Mouse (Mus musculus) limb, embryonic 12.5 days (tissue): Measurements from ENCODE around the gene Gcn1l1. TPM values are rescaled to one million over a fixed set of nuclear protein-coding genes. Genes with fewer than 3 reads are reported as not detected.
"Not testable (repeated sequence)": the region's sequence is repeated elsewhere in the genome, so short reads cannot be mapped to it uniquely, and the experiment has no call there.

ENCODE experiments used
- ATAC-seq: fragments of 200-750 bp; cut with Nextera tagmentation; 2 replicates; pipeline ENCODE4 v1.8.0; 2017; ENCODE audit warnings: low read depth, moderate TSS enrichment; ENCODE audit not compliant: insufficient number of reproducible peaks, insufficient read depth, low FRiP score, low TSS enrichment
- H3K27ac ChIP-seq: fragments of 300-500 bp; sonication (generic); 2 replicates; pipeline ENCODE4 v1.5.1; 2016; ENCODE audit warnings: mild to moderate bottlenecking, moderate library complexity
- H3K27me3 ChIP-seq: fragments of 300-500 bp; sonication (generic); 2 replicates; pipeline ENCODE4 v1.6.1; 2016; ENCODE audit warnings: mild to moderate bottlenecking, moderate library complexity
- H3K36me3 ChIP-seq: fragments of 300-500 bp; sonication (generic); 2 replicates; pipeline ENCODE4 v1.6.1; 2016; ENCODE audit warnings: mild to moderate bottlenecking, moderate library complexity
- H3K4me1 ChIP-seq: fragments of 300-500 bp; sonication (generic); replicated peaks from 2 replicates; pipeline ENCODE4 v1.6.1; 2016
- H3K4me2 ChIP-seq: fragments of 300-500 bp; sonication (generic); 2 replicates; pipeline ENCODE4 v1.6.1; 2016; ENCODE audit warnings: mild to moderate bottlenecking, moderate library complexity
- H3K4me3 ChIP-seq: fragments of 300-500 bp; sonication (generic); replicated peaks from 2 replicates; pipeline ENCODE4 v1.5.1; 2016; ENCODE audit warnings: mild to moderate bottlenecking
- H3K9ac ChIP-seq: fragments of 300-500 bp; sonication (generic); replicated peaks from 2 replicates; pipeline ENCODE4 v1.6.1; 2016; ENCODE audit warnings: mild to moderate bottlenecking, moderate library complexity
- H3K9me3 ChIP-seq: fragments of 300-500 bp; sonication (generic); 2 replicates; pipeline ENCODE4 v1.6.1; 2016; ENCODE audit warnings: mild to moderate bottlenecking, moderate library complexity
- WGBS: fragments of 180-500 bp; shearing (Covaris S2); methylation state at CpG from one replicate; pipeline ENCODE4 v1.1.7; 2016; 5-methylcytosine and 5-hydroxymethylcytosine counted together
- polyA plus RNA-seq: library from polyadenylated mRNA; unstranded; fragments of >200 nt; fragmentation: Nextera tagmentation; extraction: Ambion mirVana; gene quantifications from 2 replicates; pipeline ENCODE4 v1.2.1, GENCODE M21; 2016

The Gcn1l1 gene
- 55.4 and 57.4 TPM in 2 replicates for polyA plus RNA-seq

DNA sequence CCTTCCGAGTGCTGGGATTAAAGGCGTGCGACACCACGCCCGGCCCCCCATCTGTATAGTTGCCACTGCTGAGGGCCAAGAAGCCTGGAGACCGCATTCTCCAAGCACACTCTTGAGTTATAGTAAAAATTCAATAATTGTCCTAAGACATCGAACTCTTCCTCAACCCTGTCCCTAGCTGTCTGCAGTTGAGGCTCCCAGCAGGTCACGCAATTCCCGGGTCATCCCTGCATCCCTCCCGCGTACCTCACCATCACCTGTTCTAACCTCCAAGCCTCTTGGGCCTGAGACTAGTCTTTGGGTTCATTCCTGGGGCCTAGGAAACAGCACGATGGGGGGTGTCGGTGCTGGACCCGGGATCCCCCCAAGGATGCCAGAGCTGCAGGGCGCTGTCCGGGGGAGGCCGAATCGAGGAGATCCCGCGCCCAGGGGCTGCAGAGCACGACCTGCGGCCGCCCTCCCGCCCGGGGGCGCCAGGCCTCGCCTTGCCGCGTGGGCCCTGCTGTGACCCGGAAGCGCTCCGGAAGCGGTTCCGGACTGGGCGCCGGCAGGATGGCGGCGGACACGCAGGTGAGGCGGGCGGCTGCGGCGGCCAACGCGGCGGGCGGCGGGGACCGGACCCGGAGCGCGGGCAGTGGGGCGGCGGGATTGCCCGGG is at the start of gene Gcn1l1:
TSS of gene Gcn1l1 (plus strand) at position 518 of the 657 bp plus-strand sequence.
- 2% methylated on average over 55 of the region's 55 CpGs for WGBS
- Histone ChIP-seq H3K9ac (peak within 1 kb of the TSS; percentile 94), H3K27ac (peak within 1 kb of the TSS; percentile 76), H3K36me3 (peaks cover 46% of the 10 kb centered on the region), H3K27me3 (no peaks in the 10 kb centered on the region), H3K9me3 (no peaks in the 10 kb centered on the region), H3K4me1 (peaks cover 52% of the 10 kb centered on the region), H3K4me2 (peak within 1 kb of the TSS; percentile 85), H3K4me3 (peak within 1 kb of the TSS; percentile 95)
- peak; percentile 79 for ATAC-seq

GRCm38 (mm10) chr5:115516081-115516907 is 48.8 kb upstream of the Gcn1l1 start:
- 89% methylated on average over 32 of the region's 32 CpGs for WGBS
- Histone ChIP-seq H3K36me3 (peaks cover 34% of the 10 kb centered on the region; the same call in 1 of the 2 replicates), H3K4me2 (no peak overlapping the region), H3K27me3 (no peaks in the 10 kb centered on the region), H3K4me1 (peaks cover 44% of the 10 kb centered on the region), H3K4me3 (no peak overlapping the region), H3K9me3 (no peaks in the 10 kb centered on the region), H3K27ac (peak overlapping the region; percentile 97; the same call in 1 of the 2 replicates), H3K9ac (no peak overlapping the region)
- ATAC-seq = no peak

- H3K36me3 ChIP-seq = peaks cover 34% of the 10 kb centered on the region; the same call in 1 of the 2 replicates
Observed at GRCm38 (mm10) chr5:115516908-115517307, 48.1 kb upstream of the Gcn1l1 start.

DNA sequence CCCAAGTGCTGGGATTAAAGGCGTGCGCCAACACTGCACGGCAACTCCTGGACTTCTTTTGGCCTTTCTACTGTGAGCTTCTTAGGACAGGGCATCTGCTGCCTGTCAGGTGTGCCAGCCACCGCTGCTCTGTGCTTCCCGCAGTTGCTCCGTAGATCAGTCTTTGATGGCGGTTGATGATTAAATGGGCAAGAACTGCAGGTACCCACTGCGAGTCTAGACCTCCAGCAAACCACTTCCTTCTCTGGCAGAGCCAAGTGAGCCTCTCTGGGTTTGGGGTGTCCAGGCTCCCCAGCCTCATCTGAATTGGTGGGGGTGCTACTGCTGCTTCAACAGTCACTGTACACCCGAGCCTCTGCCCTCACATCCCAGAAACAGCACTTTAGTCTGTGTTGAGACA is 47.6 kb upstream of the Gcn1l1 start:
- H3K36me3 ChIP-seq = peaks cover 34% of the 10 kb centered on the region; the same call in 1 of the 2 replicates
- no peak overlapping the region for H3K9ac ChIP-seq
- H3K27ac ChIP-seq = no peak overlapping the region
- no peak overlapping the region for H3K4me3 ChIP-seq
- no peaks in the 10 kb centered on the region for H3K27me3 ChIP-seq
- no peaks in the 10 kb centered on the region for H3K9me3 ChIP-seq
- no peak overlapping the region for H3K4me2 ChIP-seq
- no peak for ATAC-seq
- H3K4me1 ChIP-seq = peaks cover 50% of the 10 kb centered on the region
- 90% methylated on average over 9 of the region's 9 CpGs for WGBS

More at GRCm38 (mm10) chr5:115516908-115517307, 48.1 kb upstream of the Gcn1l1 start:
- no peak overlapping the region for H3K4me2 ChIP-seq
- H3K9me3 ChIP-seq = no peaks in the 10 kb centered on the region
- no peak overlapping the region for H3K9ac ChIP-seq
- H3K27ac ChIP-seq = no peak overlapping the region
- no peak overlapping the region for H3K4me3 ChIP-seq
- peaks cover 46% of the 10 kb centered on the region for H3K4me1 ChIP-seq
- no peaks in the 10 kb centered on the region for H3K27me3 ChIP-seq
- no peak for ATAC-seq
- WGBS = 93% methylated on average over 7 of the region's 7 CpGs

DNA sequence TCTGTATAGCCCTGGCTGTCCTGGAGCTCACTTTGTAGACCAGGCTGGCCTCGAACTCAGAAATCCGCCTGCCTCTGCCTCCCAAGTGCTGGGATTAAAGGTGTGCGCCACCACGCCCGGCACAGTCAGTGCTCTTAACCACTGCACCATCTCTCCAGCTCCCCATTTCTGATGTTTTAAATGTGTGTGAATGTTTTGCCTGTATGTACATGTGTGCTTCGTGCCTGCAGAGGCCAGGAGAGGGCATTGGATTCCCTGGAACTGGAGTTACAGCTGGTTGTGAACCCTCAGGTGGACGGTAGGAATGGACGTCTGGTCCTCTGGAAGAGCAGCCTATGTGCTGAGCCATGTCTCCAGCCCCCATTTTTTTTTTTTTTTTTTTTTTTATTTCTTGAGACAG is 46.8 kb upstream of the Gcn1l1 start:
- not testable (repeated sequence) for H3K4me2 ChIP-seq, H3K27ac ChIP-seq, H3K4me3 ChIP-seq, H3K9ac ChIP-seq, H3K9me3 ChIP-seq, ATAC-seq, H3K27me3 ChIP-seq
- Histone ChIP-seq H3K36me3 (peaks cover 30% of the 10 kb centered on the region; the same call in 1 of the 2 replicates), H3K4me1 (peaks cover 57% of the 10 kb centered on the region)
- WGBS = 94% methylated on average over 8 of the region's 8 CpGs

DNA sequence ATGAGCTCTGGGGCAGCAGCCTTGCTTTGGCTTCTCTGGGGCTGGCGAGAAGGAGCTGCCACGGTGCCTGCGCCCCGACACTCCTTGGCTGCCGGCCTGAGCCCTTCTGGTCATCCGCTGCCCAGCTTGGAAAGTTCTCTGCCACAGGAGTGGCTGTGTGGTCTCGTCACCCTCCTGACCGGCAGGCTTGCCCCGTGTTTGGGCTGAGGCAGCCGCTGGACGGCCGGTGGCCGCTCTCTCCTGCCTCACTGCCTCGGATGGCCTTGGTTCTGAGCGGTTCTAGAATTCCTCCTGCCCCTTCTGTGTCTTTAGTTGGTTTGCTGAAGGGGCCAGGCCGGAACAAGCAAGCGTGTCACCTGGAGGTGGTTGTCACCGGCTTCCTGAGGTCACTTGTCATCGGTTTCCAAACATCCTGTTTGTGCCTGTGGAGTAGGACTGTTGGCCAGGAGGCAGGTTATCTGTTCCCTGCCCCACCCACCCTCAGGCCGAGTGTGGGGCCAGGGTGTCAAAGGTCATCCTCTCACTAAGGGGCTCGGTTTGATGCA is 44.7 kb upstream of the Gcn1l1 start:
- H3K4me1 ChIP-seq = peaks cover 59% of the 10 kb centered on the region
- peak overlapping the region; percentile 87 for H3K27ac ChIP-seq

DNA sequence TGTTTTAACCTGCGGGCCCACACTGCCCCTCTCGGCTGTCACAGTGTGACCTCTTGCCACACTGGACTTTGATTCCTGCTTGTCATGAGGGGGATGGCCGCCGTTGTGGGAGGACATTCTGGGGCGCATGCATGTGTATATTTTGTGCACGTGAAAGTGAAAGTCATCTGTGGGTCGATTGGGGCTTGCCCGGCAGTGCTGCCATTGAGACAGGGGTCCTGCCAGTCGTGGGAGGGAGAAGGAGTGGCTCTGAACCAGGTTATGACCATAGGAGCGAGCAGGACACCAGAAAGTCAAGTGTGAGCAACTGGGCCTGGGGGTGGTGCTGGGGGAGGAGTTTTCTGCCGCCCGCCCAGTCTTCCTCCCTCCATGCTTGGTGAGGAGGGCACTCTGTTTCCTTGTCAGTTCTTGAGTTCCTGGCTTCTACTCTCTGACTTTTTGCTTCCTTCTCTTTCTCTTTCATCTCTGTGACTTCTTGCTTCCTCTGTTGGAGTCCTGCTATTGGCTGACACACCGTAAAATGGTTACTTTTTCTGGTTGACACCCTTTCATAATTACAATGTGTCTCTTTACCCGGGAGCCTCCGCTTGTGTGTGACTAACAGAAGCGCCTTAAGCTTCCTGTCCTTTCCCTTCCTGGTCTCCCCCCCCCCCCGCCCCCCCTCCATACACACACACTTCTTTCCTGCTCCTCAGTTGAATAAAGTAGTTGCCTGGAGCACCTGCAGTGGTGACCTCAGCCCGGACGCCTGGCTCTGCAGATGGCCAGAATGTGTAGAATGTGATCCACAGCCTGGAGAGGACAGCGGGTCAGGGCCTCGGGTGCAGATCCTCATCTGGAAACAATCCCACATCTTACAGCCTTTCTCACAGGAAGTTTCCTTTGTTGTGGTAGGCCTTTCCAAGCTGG is 43.2 kb upstream of the Gcn1l1 start:
- H3K4me2 ChIP-seq = peak overlapping the region; percentile 16
- H3K9me3 ChIP-seq = no peaks in the 10 kb centered on the region
- no peaks in the 10 kb centered on the region for H3K27me3 ChIP-seq
- H3K4me3 ChIP-seq = no peak overlapping the region
- peaks cover 63% of the 10 kb centered on the region for H3K4me1 ChIP-seq
- H3K27ac ChIP-seq = peak overlapping the region; percentile 87
- peaks cover 18% of the 10 kb centered on the region; the same call in 1 of the 2 replicates for H3K36me3 ChIP-seq
- 47% methylated on average over 20 of the region's 21 CpGs for WGBS
- no peak overlapping the region for H3K9ac ChIP-seq
- no peak for ATAC-seq

More for the DNA sequence above, 44.7 kb upstream of the Gcn1l1 start:
- WGBS = 65% methylated on average over 21 of the region's 21 CpGs
- no peaks in the 10 kb centered on the region for H3K27me3 ChIP-seq
- H3K9me3 ChIP-seq = no peaks in the 10 kb centered on the region
- no peak overlapping the region for H3K4me2 ChIP-seq
- no peak overlapping the region for H3K4me3 ChIP-seq
- H3K9ac ChIP-seq = no peak overlapping the region
- peaks cover 24% of the 10 kb centered on the region; the same call in 1 of the 2 replicates for H3K36me3 ChIP-seq
- ATAC-seq = no peak

DNA sequence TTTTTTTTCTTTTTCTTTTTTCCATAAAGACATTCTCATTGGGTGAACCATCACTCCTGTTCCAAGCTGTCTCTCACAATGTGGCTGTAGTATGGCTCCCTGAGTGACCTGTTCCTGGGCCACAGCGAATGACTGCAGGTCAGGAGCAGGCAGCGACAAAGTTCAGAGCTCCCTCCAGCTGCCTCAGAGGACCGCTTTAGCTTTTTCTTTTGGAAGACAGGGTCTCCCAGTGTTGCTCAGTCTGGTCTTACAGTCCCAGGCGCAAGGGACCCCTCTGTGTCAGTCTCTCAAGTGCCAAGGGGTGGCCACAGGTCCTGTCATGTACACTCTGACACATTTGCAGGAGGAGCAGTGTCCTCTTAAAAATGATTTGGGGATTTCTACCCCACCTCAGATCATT is 42.5 kb upstream of the Gcn1l1 start:
- WGBS = 59% methylated on average over 4 of the region's 4 CpGs
- Histone ChIP-seq H3K9me3 (no peaks in the 10 kb centered on the region), H3K4me1 (peaks cover 68% of the 10 kb centered on the region), H3K4me2 (no peak overlapping the region), H3K27me3 (no peaks in the 10 kb centered on the region), H3K27ac (peak overlapping the region; percentile 87), H3K9ac (no peak overlapping the region), H3K36me3 (peaks cover 10% of the 10 kb centered on the region; the same call in 1 of the 2 replicates), H3K4me3 (no peak overlapping the region)
- no peak for ATAC-seq

DNA sequence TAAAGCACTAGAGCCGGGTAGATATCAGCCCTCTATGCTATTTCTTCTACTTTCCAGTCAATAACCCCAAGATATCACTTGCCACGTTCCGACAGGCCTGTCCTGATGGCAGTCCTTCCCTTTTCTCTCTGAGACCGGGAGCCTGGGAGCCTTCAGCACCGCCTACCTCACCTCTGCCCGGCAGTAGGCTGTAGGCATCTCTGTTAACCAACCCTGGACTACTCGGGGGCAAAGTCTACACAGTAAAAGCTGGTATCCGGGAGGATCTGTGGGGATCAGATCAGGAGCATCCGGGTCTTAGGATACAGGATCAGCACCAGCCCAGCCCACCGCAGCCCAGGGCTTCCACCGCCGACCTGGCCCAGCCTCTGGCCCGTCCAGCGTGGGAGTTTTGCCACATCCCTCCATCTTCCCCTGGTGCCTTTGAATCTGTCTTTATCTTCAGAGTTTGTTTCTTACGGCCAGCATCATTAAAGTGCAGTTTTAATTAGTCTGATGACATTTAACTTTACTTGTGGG is 42.0 kb upstream of the Gcn1l1 start:
- H3K4me3 ChIP-seq = no peak overlapping the region
- 69% methylated on average over 15 of the region's 15 CpGs for WGBS

GRCm38 (mm10) chr5:115523971-115524370 is 41.1 kb upstream of the Gcn1l1 start:
- H3K4me1 ChIP-seq = peaks cover 75% of the 10 kb centered on the region
- H3K4me2 ChIP-seq = peak overlapping the region; percentile 48
- no peaks in the 10 kb centered on the region for H3K9me3 ChIP-seq
- WGBS = 6% methylated on average over 15 of the region's 15 CpGs
- H3K4me3 ChIP-seq = no peak overlapping the region
- peak overlapping the region; percentile 87 for H3K27ac ChIP-seq
- peak overlapping the region; percentile 45 for H3K9ac ChIP-seq
- peaks cover 7% of the 10 kb centered on the region; the same call in 1 of the 2 replicates for H3K36me3 ChIP-seq
- peak; percentile 70 for ATAC-seq
- no peaks in the 10 kb centered on the region for H3K27me3 ChIP-seq

More for the DNA sequence above, 42.0 kb upstream of the Gcn1l1 start:
- H3K4me1 ChIP-seq = peaks cover 71% of the 10 kb centered on the region
- peak overlapping the region; percentile 87 for H3K27ac ChIP-seq
- peaks cover 9% of the 10 kb centered on the region; the same call in 1 of the 2 replicates for H3K36me3 ChIP-seq
- no peaks in the 10 kb centered on the region for H3K9me3 ChIP-seq
- no peaks in the 10 kb centered on the region for H3K27me3 ChIP-seq
- no peak for ATAC-seq
- H3K4me2 ChIP-seq = no peak overlapping the region
- no peak overlapping the region for H3K9ac ChIP-seq
